Mouse (Mus musculus) right cerebral cortex, postnatal 14 days (tissue): ENCODE results near the gene Ptpn13.

Source experiments
- DNase-seq: peaks from one replicate; pipeline ENCODE4 v3.0.0; 2022

Gene Ptpn13

DNA sequence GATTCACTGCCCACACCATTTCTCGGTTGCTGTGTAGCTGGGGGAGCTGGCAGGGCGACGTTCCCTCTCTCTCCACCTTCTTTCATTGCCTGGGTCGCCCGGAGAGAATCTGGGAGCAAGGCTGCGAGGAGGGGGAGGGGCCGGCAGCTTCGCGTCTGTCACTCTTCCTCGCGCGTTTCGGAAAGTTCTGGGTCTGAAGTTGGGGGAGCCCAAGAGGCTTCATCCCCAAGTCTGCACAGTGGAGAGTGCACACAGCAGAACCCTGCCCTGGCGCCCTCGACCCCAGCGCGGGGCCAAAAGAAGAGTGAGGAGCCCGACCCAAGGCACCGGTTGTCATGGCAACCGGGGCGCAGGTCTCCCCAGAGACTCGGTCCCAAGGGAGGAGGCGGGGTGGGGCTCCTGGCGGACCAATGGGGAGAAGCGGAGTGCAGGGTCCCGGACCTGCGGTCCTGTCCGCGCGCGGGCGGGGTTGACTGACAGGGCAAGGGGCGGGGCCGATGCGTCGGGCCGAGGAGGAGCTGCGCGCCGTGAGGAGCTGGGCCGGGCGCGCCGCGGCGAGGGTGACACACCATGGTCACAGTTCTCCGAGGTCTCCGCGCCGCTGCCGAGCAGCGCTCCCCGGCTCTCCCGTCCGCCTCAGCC, at the start of gene Ptpn13:
Ptpn13 (plus strand) TSS at position 515 of the 642 bp plus-strand sequence.
- peak; percentile 86 for DNase-seq

DNA sequence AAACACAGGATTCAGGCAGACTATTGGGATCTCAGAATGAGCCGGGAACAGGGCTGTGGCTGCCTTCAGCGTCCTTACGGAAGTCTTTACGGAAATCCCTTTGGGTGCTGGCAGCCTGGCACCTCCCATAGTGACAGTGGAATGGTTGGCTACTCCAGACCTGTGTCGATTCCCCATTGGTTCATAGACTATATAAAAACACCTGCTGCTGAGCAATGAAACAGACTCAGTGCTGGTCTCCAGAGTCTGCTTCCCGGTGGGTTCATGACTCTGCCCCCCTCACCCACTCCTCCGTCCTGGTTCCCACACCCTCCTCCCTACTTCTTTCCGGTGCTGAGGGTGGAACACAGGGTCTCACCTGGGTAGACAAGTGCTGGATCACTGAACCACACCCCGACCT, 49.8 kb upstream of the Ptpn13 start:
- no peak for DNase-seq

DNA sequence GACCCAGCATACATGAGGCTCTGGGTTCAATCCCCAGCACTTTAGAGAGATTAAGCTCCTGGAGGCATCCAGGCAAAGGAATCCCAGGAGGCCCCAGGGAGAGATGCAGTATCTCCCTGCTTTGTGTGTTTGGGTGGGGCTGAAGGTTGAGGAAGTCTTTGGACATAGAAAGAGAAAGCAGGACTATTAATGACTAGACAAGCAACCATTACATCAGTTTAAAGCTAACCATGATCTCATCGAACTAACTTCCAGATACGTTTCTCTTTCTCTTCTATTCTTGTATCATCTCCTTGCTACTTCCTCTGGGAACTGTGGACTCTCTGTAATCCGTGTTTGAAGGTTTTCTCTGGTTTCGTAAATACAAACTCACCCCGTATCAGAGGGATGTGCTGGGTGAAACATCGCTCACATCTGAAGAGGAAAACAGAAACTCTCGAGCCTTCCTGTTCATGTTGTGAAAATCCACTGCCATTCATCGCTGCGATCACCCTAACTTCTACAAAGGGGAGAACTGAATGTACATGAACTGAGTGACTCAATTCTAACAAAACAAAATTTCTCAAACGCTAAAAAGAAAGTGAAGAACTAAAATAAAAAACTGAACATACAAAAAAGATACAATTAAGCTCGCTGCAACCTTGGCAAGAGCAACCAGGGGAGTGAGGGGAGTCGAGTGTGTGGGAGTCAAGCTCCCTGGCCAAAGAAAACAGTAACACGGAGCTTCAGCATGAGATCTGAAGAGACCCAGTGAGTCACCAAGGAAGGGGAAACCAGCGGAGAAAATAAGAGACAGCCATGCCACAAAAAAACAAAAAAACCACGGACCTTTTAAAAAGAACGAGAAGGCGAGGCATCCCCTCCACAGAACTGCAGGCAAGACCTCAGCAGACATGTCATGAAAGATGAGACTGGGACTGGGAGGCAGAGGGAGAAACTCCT, 48.4 kb upstream of the Ptpn13 start:
- no peak for DNase-seq

DNA sequence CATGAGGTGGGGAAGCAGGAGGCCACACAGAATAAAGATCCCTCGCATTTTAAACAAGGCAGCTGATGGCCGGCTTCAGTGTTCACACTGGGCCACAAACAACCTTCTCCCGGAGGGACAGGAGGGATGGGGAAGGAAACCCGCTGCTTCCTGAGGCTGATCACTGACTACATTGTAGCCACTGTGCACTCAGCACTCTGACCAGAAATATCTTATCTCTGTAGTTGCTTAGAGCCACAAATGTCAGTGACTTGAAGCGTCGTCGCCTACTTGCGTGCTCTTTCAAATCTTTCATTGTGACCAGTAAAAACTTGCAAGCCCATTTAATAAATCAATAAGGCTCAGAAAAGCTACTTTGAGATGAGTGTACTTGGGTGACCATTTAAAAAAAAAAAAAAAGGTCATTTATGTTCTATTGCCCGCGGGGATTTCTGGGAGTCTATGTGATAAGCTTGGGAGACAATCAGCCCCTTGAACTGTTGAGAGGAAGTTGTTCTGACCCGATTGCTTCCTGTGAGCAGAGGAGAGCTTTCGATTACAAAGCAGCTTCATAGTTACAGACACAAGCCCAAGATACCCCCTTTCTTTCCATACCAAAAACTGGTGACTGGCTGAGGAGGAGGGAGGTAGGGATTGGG, 47.4 kb upstream of the Ptpn13 start:
- no peak for DNase-seq

DNA sequence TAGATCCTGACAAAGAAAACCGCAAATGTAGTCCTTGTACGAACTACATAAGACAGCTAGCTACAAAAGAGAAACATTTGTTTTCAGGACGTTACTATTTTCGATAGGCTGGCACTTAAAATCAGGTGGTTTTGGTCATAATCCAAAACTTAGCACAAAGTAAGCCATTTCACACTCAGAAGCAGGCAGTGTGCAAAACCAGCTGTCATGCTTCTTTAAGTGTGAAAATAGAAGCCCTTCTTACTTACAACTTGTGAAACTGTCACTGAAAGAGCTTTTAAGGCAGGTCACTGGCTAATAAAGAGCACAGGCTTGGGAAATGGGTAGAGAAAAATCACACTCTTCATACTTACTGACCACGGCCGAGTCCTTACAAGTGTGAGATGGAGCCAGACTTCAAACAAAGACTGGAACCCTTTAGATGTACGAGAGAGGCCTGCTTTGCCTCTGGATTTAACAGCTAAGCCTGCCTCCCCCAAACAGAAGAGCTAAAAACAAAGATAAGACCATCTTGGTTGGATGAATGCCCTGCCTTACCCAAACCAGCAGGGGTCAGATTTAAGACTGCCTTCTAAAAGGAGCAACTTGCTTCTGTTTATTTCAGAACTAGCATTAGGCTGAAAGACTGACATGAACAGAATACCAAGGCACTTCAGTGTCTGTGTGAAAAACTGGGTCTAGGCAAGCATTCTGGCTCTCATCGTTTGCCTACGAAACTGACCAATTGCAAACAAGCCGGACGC, 44.0 kb upstream of the Ptpn13 start:
- DNase-seq = no peak

DNA sequence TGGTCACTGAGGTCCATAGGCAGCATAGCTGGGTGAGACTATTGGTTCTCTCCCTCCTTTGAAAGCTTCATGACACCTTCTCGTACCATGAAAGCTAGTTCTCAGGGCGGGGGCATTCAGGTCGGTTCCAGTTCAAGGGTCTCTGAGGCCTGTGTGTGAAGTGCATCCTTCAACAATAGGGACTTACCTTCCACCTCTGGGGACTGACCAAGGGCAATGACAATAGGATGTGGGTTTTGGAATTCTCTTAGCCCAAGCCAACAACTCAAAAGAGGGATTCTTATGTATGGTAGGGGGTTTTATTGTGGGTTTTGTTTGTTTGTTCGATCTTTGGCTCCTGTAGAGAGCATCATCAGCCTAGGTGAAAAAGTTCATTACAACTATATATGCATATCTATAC, 42.0 kb upstream of the Ptpn13 start:
- DNase-seq = no peak

DNA sequence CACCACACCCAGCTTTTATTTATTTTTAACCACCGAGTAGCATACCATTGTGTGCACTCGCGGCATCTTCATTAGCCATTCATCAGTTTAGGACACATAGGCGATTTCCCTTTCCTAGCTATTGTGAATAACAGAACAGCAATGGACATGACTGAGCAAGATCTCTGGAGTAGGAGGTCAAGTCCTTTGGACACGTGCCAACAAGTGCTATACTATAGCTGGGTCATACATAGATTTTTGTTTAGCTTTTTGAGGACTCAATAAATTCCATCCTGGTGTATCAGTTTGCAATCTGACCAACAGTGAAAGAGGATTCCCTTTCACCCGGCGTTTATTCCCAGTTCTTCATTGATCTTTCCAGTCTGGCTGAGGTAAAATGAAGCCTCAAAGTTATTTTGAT, 41.0 kb upstream of the Ptpn13 start:
- DNase-seq = no peak

DNA sequence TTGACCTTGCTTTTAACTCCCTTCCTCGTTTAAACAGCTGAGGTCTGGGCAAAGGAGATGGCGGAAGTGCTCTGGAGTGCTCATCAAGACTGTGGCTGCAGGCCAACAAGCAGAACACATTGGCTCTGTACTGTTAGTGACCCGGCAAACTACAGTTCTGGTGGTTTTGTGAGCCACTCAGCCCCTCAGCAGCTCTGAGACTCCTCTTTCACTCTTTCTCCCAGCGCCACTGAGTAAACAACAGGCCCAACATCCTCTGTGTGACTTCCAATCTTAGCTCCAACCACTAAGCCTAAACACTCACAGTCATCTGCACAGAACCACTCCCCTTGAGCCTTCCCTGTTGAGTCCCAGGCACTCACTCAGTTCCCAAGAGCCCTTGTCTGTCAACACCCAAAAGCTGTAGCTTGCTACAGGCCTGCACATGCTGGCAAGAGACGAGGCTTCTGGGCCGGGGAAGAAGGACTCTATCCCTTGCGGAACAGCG, 37.4 kb upstream of the Ptpn13 start:
- peak; percentile 17 for DNase-seq

DNA sequence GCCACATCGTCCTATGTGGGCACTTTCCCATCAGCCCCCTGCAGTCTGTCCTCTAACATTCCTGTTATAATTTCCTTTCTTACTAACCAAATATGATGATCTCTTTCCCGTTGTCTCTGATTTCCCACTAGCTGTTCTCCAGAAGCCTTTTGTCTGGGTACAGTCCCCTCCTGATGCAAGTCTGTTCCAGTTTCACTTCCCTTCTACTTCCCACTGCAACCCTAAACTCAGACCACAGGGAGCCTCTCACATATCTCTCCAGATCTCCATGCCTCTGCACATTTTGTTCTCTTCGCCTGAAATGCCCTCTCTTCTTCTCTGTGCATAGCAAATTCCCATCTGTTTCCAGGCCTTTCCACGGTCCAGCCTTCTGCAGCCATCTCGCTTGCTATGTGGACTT, 35.6 kb upstream of the Ptpn13 start:
- no peak for DNase-seq

DNA sequence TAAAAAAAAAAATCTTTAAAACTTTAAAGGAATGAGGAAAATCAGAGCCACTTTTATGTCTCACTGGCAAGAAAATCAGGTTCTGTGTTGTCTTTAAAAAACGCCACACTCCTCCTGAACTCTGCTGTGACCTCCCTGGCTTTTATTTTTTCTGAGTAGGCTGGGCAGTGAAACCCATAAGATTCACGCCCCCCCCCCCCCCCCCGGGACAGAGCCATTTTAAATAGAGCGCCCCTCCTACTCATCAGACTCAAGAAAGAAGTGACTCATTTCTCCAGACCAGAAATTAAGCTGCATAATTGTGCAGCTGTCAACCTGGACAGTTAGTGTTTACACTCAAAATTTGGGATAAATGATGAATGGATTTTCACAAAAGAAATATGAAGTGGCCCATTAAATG, 31.8 kb upstream of the Ptpn13 start:
- DNase-seq = no peak

DNA sequence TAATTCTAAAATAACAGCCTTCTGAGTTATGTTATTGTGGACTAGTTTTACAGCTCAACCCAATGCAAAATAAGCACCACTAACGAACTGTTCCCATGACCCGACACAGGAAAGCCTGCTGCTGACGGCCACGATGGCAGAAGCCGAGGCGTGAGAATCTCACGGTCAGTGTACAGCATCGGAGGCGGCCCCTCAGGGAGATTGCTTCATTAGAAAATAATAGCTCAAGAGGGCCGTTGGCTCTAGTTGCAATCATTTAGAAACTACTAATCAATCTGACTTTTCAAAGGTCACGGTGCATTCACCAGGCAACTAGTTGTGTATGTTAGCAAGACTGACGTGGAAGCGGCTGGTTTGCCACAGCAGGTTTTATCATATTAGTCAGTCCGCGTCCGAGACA, 31.2 kb upstream of the Ptpn13 start:
- no peak for DNase-seq

DNA sequence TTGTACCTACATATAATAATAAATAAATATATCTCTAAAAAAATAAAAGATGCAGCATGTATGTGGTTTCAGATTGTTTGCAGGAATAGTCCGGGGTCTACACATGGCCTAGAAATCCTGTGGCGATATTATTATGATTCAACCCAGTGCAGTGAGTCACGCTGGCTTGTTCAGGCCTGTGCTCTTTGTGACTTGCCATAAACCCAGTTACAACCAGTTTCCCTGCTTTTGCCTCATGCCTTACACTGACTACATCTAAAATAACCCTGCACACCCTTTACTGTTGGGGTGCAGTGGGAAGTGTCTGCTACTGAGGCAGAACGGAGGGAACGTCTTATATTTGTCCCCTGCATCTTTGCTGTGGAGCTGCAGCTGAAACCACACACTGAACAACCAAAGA, 29.3 kb upstream of the Ptpn13 start:
- no peak for DNase-seq

DNA sequence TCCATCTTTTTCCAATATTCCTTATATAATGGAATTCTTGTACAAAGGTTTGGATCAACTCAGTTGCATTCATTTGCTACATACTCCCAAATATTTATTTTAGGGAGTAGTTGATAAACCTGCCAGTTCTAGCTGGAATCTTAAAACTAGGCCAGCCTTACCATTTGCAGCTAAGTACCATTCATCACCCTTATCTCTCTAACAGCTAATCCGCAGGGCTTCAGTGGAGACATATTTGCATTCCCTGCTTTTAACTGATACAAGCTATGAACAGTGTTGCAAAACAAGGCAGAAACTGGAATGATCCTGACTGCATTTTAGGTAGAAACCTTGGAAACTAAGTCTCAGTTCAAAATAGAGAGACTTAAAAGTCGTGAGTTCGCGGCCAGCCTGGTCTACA, 27.6 kb upstream of the Ptpn13 start:
- no peak for DNase-seq

DNA sequence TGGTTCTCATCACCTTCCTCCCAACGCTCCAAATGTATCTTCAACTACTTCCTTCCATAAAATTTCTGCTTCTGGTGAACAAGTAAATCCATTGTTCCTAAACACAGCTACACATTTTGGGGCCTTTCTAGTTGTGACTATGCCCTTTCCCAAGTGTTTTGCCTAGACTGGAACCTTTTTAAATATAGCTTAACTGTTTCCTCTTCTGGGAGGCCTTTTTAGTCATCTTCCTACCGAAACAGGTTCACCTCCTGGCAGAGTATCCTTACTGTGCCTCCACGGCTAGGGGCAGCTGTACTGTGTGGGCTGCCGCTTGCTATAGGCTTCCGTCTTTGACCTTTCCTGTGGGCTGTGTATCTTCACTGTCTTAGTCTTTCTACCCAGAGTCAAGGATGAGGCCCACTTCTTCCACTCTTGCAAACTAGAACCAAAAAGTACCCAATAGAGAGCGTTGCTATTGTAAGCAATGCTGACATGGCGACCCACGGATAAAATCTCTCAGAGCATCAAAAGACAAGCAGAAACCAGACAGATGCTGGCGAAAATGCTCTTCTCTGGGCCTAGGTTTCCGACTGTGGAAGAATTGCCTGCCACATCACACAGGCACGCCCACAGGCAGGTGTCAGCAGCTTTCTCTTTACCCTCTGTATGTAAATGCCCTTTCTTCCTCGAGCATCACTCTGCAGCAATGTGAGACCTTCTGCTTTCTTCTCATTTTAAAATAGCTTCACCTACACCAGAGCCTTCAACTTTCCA, 20.6 kb upstream of the Ptpn13 start:
- no peak for DNase-seq

DNA sequence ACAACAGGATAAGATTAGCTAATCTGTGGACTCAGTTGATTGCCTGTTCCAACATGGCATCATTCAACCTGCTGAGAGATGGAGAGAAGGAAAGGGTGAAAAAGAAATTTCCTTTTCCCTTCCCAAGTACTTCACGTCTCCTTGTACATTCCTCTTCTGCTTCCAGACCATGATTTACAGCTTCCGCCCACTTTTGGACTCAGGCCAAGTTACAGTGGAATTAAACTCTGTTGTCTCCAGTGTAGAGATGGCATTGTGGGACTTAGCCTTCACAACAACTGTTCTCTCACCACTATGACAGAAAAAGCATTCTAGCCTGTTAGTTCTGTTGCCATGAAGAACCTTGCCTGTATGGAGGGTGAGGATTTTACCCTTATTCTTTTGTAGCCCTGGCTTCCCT, 19.1 kb upstream of the Ptpn13 start:
- DNase-seq = no peak

DNA sequence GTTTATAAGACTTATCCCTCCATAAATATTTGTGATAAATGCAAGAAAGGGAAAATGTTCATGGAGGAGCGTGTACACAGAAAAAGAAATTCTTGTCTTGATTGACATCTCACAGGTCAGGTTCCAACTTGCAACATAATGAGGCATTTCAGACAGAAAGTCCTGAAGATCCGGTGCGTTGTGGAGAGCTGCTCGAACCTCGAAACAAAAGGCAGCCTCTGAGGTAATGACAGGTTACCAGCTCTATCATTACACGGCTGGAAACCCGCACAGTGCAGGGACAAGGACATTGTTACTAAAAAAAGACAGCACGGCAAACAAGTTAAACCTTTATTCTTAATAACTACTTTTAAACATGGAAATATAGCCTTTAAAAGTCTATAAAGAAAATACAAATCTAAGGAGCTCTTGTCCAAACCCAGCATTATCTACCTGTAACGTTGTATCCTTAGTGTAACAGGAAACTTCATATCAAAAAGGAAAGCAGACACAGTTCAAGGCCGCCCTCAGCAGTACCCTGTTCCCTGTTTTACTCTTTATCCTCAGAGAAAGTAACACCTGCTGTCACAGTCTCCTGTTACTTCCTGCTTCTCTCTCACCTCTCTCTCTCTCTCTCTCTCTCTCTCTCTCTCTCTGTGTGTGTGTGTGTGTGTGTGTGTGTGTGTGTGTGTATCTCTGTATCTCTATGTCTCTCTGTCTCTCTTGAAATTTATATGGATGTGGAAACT, 12.8 kb upstream of the Ptpn13 start:
- no peak for DNase-seq

DNA sequence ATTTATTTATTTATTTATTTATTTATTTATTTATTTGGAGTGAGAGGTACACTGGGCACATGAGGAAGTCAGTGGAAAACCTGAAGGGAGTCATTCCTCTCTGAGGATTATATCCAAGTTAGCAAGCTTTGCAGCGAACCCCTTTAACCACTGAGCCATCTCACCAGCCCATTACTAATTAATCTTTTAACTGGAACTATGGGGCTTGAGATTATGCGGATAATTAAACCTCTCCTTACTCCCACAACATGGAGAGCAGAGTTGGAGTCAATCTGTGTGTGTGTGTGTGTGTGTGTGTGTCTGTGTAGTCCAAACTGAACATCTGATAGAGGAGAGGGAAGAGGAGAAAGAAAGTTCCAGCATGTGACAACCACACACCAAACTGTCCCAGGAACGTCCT, 10.4 kb upstream of the Ptpn13 start:
- no peak for DNase-seq

DNA sequence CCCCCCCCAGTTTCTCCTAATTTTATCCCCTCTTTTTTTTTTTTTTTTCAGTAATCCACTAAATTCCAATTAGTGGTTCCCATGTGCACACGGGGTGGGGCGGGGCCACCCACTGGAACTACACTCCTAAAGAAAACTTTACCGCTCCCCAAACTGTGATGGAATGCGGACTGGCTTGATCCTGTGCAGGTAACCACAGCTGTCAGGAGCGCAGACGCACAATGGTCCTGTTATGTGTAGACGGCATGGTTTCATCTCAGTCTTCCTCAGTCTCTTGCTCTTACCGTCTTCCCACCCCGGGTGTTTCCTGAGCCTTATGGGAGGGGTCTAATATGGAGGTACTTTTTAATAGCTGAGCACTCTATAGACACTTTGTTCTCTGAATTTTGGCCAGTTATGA, 7.0 kb upstream of the Ptpn13 start:
- no peak for DNase-seq

DNA sequence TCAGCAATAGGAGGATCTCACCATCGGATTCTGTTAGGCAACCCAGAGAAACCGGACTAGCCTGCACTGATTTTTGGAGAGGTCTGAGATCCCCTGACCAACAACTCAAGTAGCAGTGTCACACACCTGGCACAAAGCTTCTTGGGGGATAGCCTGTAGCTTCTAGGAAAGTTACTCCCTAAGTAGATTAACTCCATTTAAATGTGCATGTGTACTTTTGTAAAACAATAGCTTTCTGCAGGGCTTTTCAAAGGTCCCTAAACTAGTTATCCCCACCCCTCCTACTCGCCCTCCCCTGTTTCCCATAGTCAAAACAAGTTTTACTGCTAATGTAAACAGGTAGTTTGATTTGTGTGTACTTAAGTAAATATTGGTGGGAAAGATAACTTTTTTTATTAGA, 6.1 kb upstream of the Ptpn13 start:
- DNase-seq = no peak

DNA sequence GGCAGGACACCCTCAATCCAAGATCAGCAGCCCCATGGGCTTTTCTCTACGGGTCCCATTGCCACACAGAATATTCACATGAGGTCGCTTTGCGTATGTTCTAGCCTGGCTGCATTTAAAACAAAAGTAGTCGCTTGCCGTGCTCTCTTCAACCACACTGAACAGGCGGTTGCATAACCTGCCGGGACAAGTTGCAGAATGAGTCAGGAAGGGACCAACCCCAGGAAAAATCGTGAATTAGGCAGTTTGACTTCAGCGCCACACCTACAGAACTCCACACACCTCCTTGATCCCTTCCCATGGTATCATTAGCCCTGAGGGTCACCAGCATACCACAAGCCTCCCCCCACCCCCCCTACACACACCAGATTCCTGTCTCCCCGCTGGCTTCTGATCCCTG, 4.4 kb upstream of the Ptpn13 start:
- no peak for DNase-seq

DNA sequence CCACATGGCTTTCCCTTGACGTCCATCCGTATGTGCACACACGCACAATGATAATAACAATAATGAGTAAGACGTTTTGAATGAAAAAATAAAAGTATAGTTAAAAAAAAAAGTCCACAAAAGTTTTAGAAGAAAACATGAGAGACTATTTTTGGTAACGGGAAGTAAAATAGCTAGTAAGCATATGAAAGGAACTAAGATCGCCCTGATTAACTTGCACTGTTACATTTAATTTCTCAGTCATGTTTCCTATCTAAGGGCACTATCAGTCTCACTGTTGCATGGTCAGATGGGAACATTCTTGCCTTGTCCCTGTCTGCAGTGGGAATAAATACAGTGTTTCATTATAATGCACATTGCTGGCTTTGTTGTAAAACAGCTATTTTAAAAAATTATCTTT, 2.4 kb upstream of the Ptpn13 start:
- no peak for DNase-seq
